Mouse (Mus musculus) macrophage (primary cell): ENCODE data around the gene Dnah12. TPM values are rescaled to one million over a fixed set of nuclear protein-coding genes. Genes with fewer than 3 reads are reported as not detected.

Experiments
- H3K27ac ChIP-seq: fragments of 350-480 bp; formaldehyde crosslinking; 2 replicates; pipeline ENCODE4 v1.9.0; 2021
- H3K36me3 ChIP-seq: fragments of 350-480 bp; formaldehyde crosslinking; 2 replicates; pipeline ENCODE4 v1.9.0; 2021; ENCODE audit errors: inconsistent target
- H3K4me3 ChIP-seq: fragments of 350-480 bp; formaldehyde crosslinking; 2 replicates; pipeline ENCODE4 v1.9.0; 2021; ENCODE audit errors: inconsistent target
- H3K79me2 ChIP-seq: fragments of 350-480 bp; formaldehyde crosslinking; 2 replicates; pipeline ENCODE4 v1.9.0; 2021; ENCODE audit errors: inconsistent target
- WGBS: methylation state at CpG from one replicate; pipeline ENCODE4 v1.1.7; 2026; ENCODE audit warnings: inconsistent platforms; ENCODE audit not compliant: missing documents; 5-methylcytosine and 5-hydroxymethylcytosine counted together
- polyA plus RNA-seq: library from polyadenylated mRNA; stranded (reverse); fragments of 250-400 nt; gene quantifications from 3 replicates; pipeline ENCODE4 v1.2.4, GENCODE M21; 2018; ENCODE audit warnings: inconsistent platforms

Dnah12 gene
- polyA plus RNA-seq, 1 experiment from 2014 or later = not detected

DNA sequence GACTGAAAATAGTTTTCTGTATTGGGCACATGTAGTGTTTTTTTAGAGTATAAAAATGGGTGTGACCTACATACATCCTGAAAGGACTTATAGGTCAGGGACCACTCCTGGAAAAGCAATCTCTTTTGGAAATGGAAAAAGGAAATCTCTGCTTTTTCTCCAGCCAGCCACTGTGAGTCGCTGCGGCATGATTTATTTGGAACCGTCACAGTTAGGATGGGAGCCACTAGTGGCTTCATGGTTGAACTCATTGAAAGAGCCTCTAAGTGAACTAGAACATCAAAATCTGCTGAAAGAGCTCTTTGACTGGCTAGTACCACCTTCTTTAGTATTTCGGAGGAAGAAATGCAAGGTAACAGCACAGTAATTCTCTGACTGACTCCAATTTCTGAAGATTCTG, 92.6 kb downstream of the Dnah12 start:
- Histone ChIP-seq H3K27ac (no peak overlapping the region), H3K4me3 (no peak overlapping the region), H3K79me2 (no peaks in the 10 kb centered on the region), H3K36me3 (no peaks in the 10 kb centered on the region)
- WGBS = 60% methylated on average over 4 of the region's 4 CpGs

DNA sequence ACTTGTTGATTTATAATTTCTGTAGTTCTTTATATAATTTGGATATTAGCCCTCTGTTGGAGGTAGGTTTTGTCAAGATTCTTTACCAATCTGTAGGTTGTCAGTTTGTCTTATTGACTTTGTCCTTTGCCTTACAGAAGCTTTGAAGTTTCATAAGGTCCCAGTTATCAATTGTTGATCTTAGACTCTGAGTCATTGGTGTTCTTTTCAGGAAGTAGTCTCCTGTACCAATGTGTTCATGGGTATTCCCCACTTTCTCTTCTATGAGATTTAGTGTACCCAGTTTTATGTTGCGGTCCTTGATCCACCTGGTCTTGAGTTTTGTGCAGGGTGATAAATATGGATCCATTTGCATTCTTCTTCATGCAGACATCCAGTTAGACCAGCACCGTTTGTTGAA, 101.4 kb downstream of the Dnah12 start:
- H3K36me3 ChIP-seq = no peaks in the 10 kb centered on the region
- H3K79me2 ChIP-seq = no peaks in the 10 kb centered on the region
- 82% methylated on average over 2 of the region's 2 CpGs for WGBS
- H3K27ac ChIP-seq = no peak overlapping the region
- H3K4me3 ChIP-seq = no peak overlapping the region

DNA sequence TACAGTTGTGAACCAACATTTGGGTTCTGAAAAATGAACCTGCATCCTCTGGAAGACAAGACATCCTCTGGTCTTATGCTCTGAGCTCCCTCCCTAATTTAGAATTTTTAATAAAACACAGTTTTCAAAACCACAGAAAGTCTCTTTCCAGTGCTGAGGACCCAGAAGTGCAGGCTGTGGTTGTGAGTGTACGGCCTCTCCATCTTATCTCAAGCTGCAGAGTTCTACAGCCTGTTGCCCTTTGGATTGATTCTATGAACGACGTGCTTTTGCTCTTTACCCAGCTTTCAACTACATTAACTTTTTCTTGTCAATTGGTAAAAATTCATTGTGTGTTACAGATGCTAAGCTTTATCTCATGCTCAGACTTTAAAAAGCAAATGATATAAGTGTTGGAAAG, 105.3 kb downstream of the Dnah12 start:
- Histone ChIP-seq H3K36me3 (no peaks in the 10 kb centered on the region), H3K27ac (no peak overlapping the region), H3K4me3 (no peak overlapping the region), H3K79me2 (no peaks in the 10 kb centered on the region)
- WGBS = 48% methylated on average over 3 of the region's 3 CpGs

DNA sequence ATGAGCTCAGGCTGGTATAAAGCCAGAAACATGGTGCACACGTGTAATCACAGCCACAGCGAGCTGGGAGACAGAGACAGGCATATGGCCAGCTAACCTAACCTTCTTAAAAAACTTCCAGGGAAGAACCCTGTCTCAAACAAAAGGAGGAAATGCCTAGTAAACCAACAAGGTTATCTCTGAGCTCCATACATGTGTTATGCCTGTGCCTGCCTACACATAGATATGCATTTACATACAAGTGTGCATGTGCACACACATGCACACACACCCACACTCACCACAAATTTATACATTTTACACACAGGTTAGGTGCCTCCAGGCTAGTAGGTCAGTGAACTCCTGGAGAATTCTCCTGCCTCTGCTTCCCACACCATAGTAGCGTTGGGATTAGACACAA, 106.2 kb downstream of the Dnah12 start:
- Histone ChIP-seq H3K27ac (no peak overlapping the region), H3K36me3 (no peaks in the 10 kb centered on the region), H3K79me2 (no peaks in the 10 kb centered on the region), H3K4me3 (no peak overlapping the region)
- WGBS = 90% methylated on average over 3 of the region's 3 CpGs

DNA sequence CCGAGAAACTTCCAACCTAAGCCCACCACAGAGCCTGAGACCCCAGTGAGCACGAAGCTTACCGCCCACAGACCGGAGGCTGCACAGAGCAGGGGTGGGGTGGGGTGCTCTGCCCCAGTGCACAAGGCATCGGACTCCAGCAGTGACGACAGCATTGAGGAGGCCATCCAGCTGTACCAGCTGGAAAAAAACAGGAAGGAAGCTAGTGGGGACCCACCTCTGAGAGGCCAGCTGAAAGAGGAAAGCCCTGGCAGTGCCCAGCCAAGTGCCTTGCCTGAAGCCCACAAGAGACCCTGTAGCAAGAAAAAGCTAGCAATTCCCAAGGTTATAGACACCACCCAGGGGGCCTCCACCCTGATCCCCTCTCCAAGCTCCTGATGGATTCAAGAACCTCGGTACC, 112.4 kb downstream of the Dnah12 start:
- Histone ChIP-seq H3K36me3 (no peaks in the 10 kb centered on the region), H3K79me2 (no peaks in the 10 kb centered on the region), H3K4me3 (no peak overlapping the region), H3K27ac (no peak overlapping the region)
- WGBS = 43% methylated on average over 7 of the region's 7 CpGs

DNA sequence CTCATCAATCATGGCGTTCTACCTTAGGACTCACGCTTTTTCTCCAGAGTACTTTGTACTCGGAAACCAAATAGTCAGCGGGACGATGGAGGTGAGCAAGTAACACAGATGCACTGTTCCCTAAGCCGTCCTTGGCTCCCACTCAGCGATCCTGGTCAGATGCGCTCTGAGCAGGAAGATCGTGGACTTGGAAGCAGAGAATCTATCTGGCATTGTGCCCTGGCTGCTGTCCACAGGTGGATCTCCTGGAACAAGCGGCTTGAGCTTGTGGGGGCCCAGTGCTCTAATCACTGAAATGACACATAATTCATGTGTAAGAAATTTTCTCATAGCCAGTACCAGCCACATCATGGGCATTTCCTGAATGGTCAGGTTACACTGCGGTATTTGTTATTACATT, 119.7 kb downstream of the Dnah12 start:
- Histone ChIP-seq H3K36me3 (no peaks in the 10 kb centered on the region), H3K4me3 (no peak overlapping the region), H3K79me2 (no peaks in the 10 kb centered on the region), H3K27ac (no peak overlapping the region)
- 97% methylated on average over 10 of the region's 11 CpGs for WGBS

DNA sequence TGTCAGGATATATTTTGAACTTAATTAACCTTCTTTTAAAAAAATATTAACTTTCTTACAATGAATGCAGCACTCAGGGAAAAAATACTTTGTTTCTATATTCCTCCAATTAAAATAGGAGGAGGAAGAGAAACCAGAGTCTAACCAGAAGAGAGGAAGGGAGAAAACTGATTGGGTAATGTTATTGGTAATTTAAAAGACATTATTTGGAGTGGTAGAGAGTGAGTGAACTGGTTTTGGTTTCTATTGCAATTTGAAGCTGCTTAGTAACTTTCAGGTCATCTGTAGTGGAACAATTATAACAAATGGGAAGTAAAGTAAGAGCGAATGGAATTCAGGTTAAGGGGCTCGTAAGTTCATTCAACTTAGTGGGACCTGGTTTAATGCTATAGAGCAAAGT, 120.8 kb downstream of the Dnah12 start:
- Histone ChIP-seq H3K27ac (no peak overlapping the region), H3K79me2 (no peaks in the 10 kb centered on the region), H3K4me3 (no peak overlapping the region), H3K36me3 (no peaks in the 10 kb centered on the region)
- WGBS = 47% methylated on average over 2 of the region's 2 CpGs

DNA sequence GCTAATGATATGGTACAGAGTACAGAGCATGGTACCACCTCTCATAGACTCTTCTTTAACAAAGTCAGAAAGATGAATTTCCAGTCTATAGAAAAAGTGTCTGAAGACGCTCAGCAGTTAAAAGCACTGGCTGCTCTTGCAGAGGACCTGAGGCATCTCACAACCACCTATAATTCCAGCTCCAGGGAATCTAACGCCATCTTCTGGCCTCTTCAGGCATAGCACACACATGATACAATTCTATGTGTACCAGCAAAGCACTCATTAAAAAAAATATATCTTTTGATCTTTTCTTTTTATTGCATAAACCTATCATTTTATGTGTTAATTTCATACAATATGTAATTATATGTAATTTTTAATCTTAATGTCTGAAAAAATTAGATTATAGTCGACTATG, 121.8 kb downstream of the Dnah12 start:
- no peak overlapping the region for H3K4me3 ChIP-seq
- 65% methylated on average over 3 of the region's 3 CpGs for WGBS
- no peaks in the 10 kb centered on the region for H3K79me2 ChIP-seq
- H3K27ac ChIP-seq = no peak overlapping the region
- H3K36me3 ChIP-seq = no peaks in the 10 kb centered on the region

DNA sequence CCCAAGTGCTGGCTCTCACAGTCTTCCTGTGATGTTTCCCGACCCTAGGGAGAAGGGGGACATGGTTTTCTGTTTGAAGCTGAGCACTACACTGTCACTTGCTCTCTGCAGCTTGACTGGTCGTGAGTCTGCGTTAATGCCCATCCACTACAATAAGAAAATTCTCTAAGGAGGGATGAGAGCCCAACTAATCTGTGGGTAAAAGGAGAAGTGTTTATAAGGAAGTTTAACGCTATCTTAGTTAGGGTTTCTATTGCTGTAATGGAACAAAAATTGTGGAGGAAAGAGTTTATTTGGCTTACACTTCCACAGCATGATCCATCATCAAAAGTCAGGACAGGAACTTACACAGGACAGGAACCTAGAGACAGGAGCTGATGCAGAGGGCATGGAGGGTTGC, 123.7 kb downstream of the Dnah12 start:
- Histone ChIP-seq H3K36me3 (no peaks in the 10 kb centered on the region), H3K27ac (no peak overlapping the region), H3K4me3 (no peak overlapping the region), H3K79me2 (no peaks in the 10 kb centered on the region)
- WGBS = 60% methylated on average over 4 of the region's 4 CpGs

DNA sequence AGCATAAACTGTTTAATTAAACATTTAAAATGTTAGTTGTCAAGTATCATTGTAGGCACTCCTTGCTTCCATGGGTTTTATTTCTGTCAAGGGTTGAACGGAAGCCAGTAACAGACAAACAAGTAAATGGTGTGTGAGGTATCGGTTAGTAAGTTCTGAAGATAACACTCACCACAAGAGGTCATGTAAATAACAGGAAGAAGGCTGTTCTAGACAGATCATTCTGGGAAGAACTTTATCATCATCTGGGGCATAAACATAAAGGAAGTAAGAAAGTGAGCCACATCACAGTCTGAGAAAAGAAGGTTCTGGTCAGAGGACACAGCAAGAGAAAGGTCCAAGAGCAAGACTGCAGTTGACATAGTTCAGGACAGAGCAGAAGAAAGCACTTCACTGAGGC, 132.9 kb downstream of the Dnah12 start:
- Histone ChIP-seq H3K27ac (no peak overlapping the region), H3K79me2 (no peaks in the 10 kb centered on the region), H3K36me3 (no peaks in the 10 kb centered on the region), H3K4me3 (no peak overlapping the region)
- WGBS = 53% methylated on average over 2 of the region's 2 CpGs

DNA sequence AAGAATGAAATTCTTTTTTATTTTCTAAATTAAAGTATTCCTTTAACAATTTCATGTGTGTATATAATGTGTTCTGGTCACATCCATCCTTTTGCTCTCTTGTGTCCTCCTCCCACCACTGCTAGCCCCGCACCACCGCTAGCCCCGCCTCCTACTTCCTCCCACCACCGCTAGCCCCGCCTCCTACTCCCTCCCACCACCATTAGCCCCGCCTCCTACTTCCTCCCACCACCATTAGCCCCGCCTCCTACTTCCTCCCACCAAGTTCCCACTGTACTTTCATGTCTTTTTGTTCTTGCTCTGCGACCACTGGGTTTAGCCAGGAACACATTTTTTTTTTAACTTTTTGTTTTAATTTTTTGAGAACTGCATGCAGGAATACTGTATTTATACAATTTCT, 160.0 kb downstream of the Dnah12 start:
- WGBS = 65% methylated on average over 8 of the region's 8 CpGs
- no peak overlapping the region for H3K4me3 ChIP-seq
- H3K27ac ChIP-seq = no peak overlapping the region
- no peaks in the 10 kb centered on the region for H3K79me2 ChIP-seq
- H3K36me3 ChIP-seq = no peaks in the 10 kb centered on the region

DNA sequence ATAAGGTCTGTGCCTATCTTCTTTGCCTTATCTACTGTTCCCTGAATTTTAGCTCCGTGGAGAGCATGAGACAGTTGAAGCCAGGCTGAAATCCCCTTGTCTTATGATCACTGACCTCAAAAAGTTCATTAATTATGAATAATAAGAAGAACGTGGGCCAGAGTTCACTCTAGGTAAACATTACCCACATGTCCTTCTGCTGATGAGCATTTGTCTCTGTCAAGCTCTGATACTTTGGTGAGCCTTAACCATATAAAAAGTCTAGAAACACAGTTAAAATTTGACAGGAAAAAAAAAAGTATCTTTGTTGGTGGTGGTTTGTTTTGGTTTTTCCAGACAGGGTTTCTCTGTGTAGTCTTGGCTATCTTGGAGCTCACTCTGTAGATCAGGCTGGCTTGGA, 161.0 kb downstream of the Dnah12 start:
- no peaks in the 10 kb centered on the region for H3K36me3 ChIP-seq
- H3K79me2 ChIP-seq = no peaks in the 10 kb centered on the region
- H3K4me3 ChIP-seq = no peak overlapping the region
- no peak overlapping the region for H3K27ac ChIP-seq
- WGBS = 94% methylated on average over 2 of the region's 2 CpGs

DNA sequence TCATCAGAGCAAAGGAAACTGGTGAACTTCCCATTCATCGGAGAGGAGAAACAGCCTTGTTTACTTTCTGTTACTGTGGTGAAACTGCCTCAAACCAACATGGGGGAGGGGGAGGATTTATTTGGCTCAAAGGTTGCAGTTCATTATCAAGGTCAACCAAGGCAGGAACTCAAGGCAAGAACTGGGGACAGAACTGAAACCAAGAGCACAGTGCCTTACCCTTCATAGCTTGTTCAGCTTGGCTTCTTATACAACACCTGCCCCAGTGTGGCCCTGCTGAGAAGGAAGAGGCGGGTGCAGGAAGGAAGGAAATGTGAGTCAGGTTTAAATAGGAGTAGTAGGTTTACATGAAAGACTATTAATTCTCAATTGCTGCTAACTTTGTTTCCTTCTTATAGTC, 165.3 kb downstream of the Dnah12 start:
- 39% methylated on average over 2 of the region's 2 CpGs for WGBS
- Histone ChIP-seq H3K4me3 (no peak overlapping the region; the same call in 1 of the 2 replicates), H3K36me3 (no peaks in the 10 kb centered on the region), H3K79me2 (no peaks in the 10 kb centered on the region), H3K27ac (no peak overlapping the region)

DNA sequence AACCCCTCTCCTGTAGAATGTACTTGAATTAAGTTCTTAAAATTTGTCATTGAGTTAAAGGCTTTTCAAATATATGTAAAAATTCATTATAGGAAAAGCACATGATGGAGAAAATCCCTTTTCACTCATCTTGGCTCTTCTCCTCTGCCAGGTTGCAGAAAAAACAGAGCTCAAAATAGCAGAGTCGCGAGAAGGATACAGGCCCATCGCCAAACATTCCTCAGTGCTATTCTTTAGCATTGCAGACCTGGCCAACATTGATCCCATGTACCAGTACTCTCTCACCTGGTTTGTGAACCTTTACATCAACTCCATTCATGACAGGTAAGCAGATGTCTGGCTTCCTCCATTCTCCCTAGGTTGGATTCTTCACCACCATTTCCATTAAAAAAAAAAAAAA, 165.9 kb downstream of the Dnah12 start:
- Histone ChIP-seq H3K36me3 (no peaks in the 10 kb centered on the region), H3K27ac (no peak overlapping the region), H3K79me2 (no peaks in the 10 kb centered on the region), H3K4me3 (no peak overlapping the region)
- 100% methylated on average over 3 of the region's 3 CpGs for WGBS

DNA sequence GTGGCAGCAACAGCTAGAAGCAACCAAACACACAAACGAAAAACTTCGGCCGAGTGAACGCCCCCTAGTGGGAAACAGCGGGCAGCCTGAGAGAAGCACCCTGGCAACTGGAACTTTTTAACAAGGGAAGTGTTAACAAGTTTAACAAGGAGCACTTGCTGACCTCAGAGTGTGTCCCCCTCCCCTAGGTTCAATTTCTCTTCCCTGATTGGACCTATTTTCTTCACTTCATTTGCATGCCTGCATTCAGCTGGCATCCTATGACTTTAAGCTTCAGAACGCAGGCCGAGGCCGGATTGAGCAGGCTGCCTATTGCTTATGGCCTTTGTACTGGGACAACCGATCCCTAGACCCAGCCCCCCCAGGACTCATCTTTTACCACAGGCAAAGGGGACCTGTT, 174.3 kb downstream of the Dnah12 start:
- Histone ChIP-seq H3K79me2 (no peaks in the 10 kb centered on the region), H3K36me3 (no peaks in the 10 kb centered on the region), H3K27ac (no peak overlapping the region), H3K4me3 (no peak overlapping the region)
- 87% methylated on average over 9 of the region's 9 CpGs for WGBS

DNA sequence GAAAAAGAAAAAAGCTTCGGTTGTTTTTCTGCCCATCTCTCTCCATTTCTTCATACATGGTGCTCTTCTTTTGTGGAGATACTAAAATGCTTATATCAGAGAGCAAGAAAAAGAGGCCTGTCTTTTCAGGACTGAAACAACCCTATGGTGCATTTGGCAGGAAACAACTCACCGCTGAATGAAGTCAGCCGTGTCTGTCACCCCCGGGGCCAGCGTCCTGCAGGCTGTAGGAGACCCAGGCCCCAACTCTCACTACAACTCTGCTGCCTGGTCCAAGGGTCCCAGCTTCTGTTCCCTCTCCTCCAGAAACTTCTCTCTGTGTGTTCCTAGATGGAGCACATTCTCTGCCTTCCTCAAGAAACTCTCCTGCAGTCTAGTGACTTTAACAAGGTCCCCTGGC, 175.2 kb downstream of the Dnah12 start:
- 95% methylated on average over 5 of the region's 5 CpGs for WGBS
- H3K79me2 ChIP-seq = no peaks in the 10 kb centered on the region
- no peak overlapping the region for H3K4me3 ChIP-seq
- H3K27ac ChIP-seq = no peak overlapping the region
- H3K36me3 ChIP-seq = no peaks in the 10 kb centered on the region
